Mouse (Mus musculus) testis, postnatal 10 days (tissue): ENCODE measurements around the gene B3glct.

Source experiments
- DNase-seq: peaks from one replicate; pipeline ENCODE4 v3.0.0; 2021; ENCODE audit warnings: low spot score

B3glct gene

GRCm38 (mm10) chr5:149678100-149678989 lies at the start of gene B3glct:
Gene B3glct, plus strand, starts transcription at chr5:149678230.
- peak; percentile 92 for DNase-seq

- DNase-seq, result no peak
These were observed 43.5 kb upstream of the B3glct start for GRCm38 (mm10) chr5:149634409-149635035.

GRCm38 (mm10) chr5:149635556-149635955 lies 42.5 kb upstream of the B3glct start:
- DNase-seq, result no peak

GRCm38 (mm10) chr5:149636075-149636920 lies 41.7 kb upstream of the B3glct start, which contains the start of gene Hsph1:
Gene Hsph1, minus strand, starts transcription at chr5:149636376.
- DNase-seq, result peak; percentile 96

- no peak for DNase-seq
These were observed 40.7 kb upstream of the B3glct start for GRCm38 (mm10) chr5:149637306-149637705.

DNA sequence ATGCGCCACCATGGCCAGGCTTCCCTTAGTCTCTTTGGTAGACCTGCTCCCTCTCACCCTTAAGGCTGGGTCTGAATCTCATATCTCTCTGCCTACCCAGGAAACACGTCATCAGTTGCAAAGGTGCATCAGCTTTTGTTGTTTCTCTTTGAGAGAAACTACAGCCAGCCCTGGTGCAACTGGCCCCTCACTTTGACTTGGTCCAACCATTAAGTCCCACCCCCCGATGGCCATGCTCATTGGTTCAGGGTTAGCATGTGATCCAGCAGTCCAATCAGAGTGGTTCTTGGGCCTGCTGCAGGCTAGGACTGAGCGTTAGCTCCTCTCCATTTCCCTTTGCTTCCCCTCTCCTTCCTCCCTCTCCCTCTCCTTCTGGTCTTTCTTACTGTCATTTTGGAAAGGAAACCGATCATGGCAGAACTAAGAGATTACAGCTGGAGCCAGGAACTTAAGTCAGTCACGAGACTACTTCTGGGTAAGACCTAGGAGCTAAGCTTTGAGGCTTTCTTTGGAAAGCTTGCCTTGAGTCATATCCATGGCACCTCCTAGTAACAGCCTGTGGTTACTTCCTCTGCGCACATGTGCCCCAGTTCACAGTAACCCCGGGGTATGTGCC lies 36.6 kb upstream of the B3glct start:
- DNase-seq, result no peak

DNA sequence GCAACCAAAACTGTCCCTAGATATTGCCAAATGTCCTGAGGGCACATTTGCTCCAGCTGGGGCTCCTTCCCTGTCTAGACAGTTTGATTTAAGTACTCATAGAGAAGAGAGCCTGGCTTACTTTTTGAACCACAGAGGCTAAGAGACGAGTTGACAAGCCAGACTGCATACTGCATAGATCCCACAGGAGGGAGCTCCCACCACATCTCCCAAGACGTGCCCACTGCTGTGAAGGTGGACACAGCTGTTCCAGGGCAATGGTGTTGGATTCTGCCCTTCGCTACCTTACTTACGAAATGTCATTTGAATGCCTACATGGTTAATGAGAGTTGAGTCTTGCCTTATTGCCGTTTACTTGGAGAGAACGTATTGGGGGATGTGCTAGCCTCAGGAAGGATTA lies 35.7 kb upstream of the B3glct start:
- no peak for DNase-seq

GRCm38 (mm10) chr5:149642783-149643509 lies 35.1 kb upstream of the B3glct start:
- no peak for DNase-seq

- no peak for DNase-seq
These were observed 30.5 kb upstream of the B3glct start for GRCm38 (mm10) chr5:149647367-149648115.

GRCm38 (mm10) chr5:149648196-149648595 lies 29.8 kb upstream of the B3glct start:
- no peak for DNase-seq

GRCm38 (mm10) chr5:149648895-149649406 lies 29.1 kb upstream of the B3glct start:
- no peak for DNase-seq

- no peak for DNase-seq
These were observed 28.4 kb upstream of the B3glct start for GRCm38 (mm10) chr5:149649499-149650178.

GRCm38 (mm10) chr5:149650179-149650553 lies 27.9 kb upstream of the B3glct start:
- no peak for DNase-seq

- DNase-seq, result no peak
These were observed 22.4 kb upstream of the B3glct start for GRCm38 (mm10) chr5:149655636-149656035.

GRCm38 (mm10) chr5:149658022-149658421 lies 20.0 kb upstream of the B3glct start:
- no peak for DNase-seq

GRCm38 (mm10) chr5:149658741-149659413 lies 19.2 kb upstream of the B3glct start:
- DNase-seq, result no peak

GRCm38 (mm10) chr5:149659414-149659780 lies 18.6 kb upstream of the B3glct start:
- no peak for DNase-seq

DNA sequence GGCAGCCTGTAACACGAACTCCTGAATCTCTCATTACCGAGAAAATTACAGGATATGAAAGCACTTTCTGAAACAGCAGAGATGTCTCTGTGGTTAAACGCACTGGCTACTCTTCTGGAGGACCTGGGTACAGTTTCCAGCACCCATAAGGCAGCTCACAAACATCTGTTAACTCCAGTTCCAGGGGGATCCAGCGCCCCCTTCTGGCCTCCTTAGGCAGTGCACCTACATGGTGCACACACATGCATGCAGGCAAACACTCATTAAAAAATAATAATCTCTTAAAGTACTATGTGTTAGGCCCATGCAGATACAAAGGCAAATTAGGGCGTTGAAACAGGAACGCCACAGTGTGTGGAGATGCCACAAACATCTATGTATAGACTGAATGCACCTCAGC lies 16.6 kb upstream of the B3glct start:
- no peak for DNase-seq

DNA sequence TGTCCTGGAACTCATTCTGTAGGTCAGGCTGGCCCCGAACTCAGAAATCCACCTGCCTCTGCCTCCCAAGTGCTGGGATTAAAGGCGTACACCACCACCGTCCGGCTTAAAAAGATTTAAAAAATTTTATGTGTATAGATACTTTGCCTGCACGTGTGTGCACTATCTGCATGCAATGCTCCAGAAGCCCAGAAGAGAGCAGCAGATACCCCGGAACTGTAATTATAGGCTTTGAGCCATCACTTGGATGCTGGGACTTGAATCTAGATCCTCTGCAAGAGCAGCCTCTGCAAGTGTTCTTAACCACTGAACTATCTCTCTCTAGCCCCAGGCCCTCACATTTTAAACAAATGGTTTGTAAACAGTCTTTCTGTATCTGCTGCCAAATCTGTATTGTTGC lies 15.1 kb upstream of the B3glct start:
- no peak for DNase-seq
